Mouse (Mus musculus) macrophage (primary cell): Measurements from ENCODE around the gene Slc35f3. TPM values are rescaled to one million over a fixed set of nuclear protein-coding genes. Genes with fewer than 3 reads are reported as not detected.

ENCODE experiments used
- H3K27ac ChIP-seq: fragments of 350-480 bp; formaldehyde crosslinking; 2 replicates; pipeline ENCODE4 v1.9.0; 2021
- H3K36me3 ChIP-seq: fragments of 350-480 bp; formaldehyde crosslinking; 2 replicates; pipeline ENCODE4 v1.9.0; 2021; ENCODE audit errors: inconsistent target
- H3K4me3 ChIP-seq: fragments of 350-480 bp; formaldehyde crosslinking; 2 replicates; pipeline ENCODE4 v1.9.0; 2021; ENCODE audit errors: inconsistent target
- H3K79me2 ChIP-seq: fragments of 350-480 bp; formaldehyde crosslinking; 2 replicates; pipeline ENCODE4 v1.9.0; 2021; ENCODE audit errors: inconsistent target
- WGBS: methylation state at CpG from one replicate; pipeline ENCODE4 v1.1.7; 2026; ENCODE audit warnings: inconsistent platforms; ENCODE audit not compliant: missing documents; 5-methylcytosine and 5-hydroxymethylcytosine counted together
- polyA plus RNA-seq: library from polyadenylated mRNA; stranded (reverse); fragments of 250-400 nt; gene quantifications from 3 replicates; pipeline ENCODE4 v1.2.4, GENCODE M21; 2018; ENCODE audit warnings: inconsistent platforms

Slc35f3 gene
- polyA plus RNA-seq, 1 experiment from 2014 or later: not detected

DNA sequence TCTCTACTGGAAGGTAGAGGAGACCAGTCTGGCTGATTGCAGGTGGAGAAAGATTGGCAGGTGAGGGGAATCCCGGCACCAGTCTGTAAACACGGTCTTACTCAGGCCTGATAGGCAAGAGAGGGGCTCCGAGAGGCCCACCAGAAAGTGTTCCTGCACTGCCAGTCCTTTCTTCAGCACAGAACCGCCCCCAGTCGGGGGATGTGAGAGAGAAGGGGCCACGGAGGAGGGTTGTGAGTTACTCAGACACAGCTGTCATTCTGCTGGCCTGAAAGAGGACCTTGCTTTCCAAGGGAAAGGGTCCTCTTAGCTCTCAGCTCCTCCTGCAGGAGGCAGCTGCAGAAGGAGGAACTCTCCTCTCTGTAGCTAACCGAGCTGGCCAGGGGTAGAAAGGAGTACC, 975 bp downstream of the Slc35f3 start:
- Histone ChIP-seq H3K36me3 (no peaks in the 10 kb centered on the region), H3K79me2 (no peaks in the 10 kb centered on the region)
- WGBS: 24% methylated on average over 7 of the region's 7 CpGs

DNA sequence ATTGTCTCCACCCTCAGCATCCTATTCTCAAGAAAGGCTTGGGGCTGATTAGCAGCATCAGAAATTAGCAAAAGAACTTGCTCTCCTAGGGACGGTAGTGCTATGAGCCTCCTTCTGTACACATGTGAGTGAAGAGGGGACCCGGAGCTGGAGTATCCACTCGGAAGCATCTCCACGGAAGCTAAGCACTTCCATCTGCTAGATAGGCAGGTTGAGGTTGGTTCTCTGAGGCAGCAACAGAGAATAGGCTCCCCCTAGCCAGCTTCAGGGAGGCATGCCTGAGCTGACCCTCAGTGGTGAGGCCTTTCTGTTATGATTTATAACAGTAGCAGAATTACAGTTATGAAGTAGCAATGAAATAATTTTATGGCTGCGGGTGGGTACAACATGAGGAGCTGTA, 2.0 kb downstream of the Slc35f3 start:
- 96% methylated on average over 5 of the region's 5 CpGs for WGBS
- Histone ChIP-seq H3K36me3 (no peaks in the 10 kb centered on the region), H3K4me3 (no peak overlapping the region), H3K27ac (no peak overlapping the region), H3K79me2 (no peaks in the 10 kb centered on the region)

More for the DNA sequence above, 975 bp downstream of the Slc35f3 start:
- H3K4me3 ChIP-seq: no peak overlapping the region
- H3K27ac ChIP-seq: no peak overlapping the region

DNA sequence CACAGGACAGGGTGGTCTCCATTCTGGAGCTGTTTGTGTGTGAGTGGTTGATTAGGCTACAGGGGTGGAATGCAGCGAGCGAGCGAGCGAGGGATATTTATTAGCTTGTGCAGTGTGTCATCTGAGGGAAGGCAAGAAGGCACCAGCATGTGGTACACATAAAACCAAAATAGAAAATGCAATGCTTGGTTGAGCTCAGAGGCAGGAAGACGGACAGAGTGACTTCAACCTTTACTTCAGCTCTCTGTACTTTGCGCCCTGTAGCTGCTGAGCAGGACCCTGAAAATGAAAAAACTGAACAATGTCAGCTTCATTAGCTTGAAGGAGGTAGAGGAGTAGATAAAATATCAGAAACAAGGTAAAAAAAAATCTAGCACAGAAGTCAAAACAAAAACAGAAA, 3.2 kb downstream of the Slc35f3 start:
- WGBS: 88% methylated on average over 6 of the region's 6 CpGs
- Histone ChIP-seq H3K36me3 (no peaks in the 10 kb centered on the region), H3K27ac (no peak overlapping the region), H3K79me2 (no peaks in the 10 kb centered on the region), H3K4me3 (no peak overlapping the region)

DNA sequence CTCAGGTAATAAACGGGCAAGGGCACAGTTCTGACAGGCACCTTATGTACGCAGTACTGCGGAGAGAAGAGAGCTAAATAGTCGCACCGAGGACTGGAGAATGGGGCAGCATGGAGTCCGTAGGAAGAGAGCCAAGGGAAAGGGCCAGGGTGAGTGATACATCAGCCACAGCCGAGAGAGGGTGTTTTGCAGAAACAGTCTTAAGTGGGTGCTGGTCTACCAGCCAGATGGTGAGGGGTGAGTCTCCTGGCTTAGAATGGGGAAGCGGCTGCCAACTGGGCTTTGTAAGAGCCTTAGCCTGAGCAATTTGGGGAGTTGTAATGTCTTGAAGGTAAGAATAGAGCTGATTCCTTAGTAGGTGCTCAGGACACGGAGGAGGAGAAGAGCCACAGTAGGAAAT, 8.8 kb downstream of the Slc35f3 start:
- H3K36me3 ChIP-seq: no peaks in the 10 kb centered on the region
- no peaks in the 10 kb centered on the region for H3K79me2 ChIP-seq
- H3K27ac ChIP-seq: no peak overlapping the region
- no peak overlapping the region for H3K4me3 ChIP-seq
- WGBS: 84% methylated on average over 9 of the region's 9 CpGs

DNA sequence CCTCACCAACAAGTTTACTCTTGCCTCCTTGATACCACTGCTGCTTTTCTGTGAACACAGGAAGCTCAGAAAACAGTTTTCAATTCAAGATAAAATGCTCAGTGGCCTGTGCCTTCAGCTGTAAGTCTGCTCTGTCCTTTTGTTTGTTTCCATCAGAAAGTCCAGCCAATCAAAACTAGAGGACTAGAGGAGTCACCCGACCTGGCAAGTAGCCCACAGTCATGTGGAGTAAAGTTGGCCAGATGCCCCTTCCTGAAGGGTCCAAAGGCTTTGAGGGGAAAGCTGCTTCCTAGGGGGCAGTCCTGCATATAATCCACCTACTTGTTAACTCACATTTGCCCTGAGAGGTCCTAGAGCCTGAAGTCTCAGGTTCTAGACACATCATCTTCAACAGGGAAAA, 10.7 kb downstream of the Slc35f3 start:
- no peaks in the 10 kb centered on the region for H3K36me3 ChIP-seq
- H3K4me3 ChIP-seq: no peak overlapping the region
- no peaks in the 10 kb centered on the region for H3K79me2 ChIP-seq
- no peak overlapping the region for H3K27ac ChIP-seq
- 31% methylated on average over 1 of the region's 1 CpGs for WGBS

DNA sequence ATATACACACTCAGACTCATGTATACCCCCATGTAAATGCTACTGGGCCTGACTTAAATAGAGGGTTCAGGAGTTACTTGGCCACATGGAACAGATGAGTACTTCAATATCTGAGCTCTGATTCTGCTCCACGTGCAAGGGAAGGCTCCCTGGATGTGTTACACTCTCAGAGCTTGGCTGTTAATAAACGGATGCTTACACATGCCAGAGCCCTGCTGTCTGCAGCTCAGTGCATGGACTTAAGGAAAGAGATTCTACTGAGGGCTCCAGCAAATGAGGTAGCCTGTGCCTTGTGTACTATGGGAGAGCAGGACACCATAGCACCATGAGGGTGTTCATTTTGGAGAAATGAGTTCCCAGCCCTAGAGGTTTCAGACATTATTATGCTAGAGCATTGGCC, 26.6 kb downstream of the Slc35f3 start:
- H3K27ac ChIP-seq: no peak overlapping the region
- 78% methylated on average over 2 of the region's 2 CpGs for WGBS
- H3K36me3 ChIP-seq: no peaks in the 10 kb centered on the region
- H3K4me3 ChIP-seq: no peak overlapping the region
- no peaks in the 10 kb centered on the region for H3K79me2 ChIP-seq

DNA sequence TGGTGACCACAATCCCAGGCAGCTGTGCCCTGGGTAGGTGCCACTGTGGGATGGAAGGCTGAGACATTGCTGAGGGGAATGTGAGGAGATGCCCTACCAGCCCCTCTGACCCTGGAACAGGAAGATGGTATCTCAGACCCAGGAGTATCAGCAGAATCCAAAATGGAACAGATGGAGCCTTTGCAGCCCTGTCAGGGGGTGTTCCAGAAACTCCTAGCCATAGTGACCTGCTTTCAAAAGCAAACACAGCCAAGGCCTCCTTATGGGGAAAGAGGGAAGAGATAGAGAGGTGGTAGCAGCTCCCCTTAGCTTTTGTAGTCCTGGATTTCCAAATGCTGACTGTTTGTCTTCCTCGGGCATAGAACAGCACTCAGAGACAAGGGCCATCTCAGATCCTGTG, 27.8 kb downstream of the Slc35f3 start:
- Histone ChIP-seq H3K27ac (no peak overlapping the region), H3K79me2 (no peaks in the 10 kb centered on the region), H3K36me3 (no peaks in the 10 kb centered on the region), H3K4me3 (no peak overlapping the region)
- 79% methylated on average over 1 of the region's 1 CpGs for WGBS

DNA sequence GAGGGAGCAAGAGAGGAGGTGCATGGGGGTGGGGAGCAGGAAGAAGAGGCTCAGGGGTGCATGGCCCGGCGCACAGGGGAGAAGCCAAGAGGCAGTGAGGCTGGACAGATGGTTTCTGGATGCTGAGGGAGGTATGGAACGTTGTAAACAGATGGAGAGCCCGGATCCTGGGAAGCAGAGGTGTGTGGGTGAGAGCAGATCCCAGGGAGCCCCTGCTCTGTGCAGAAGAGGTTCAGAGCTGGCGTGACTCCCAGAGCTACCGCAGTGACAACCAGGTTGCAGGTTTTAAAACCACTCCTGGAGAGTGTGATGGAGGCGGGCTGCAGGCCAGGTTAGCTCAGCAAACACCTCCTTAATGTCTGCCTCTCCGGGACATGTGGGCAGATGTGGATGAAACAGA, 28.4 kb downstream of the Slc35f3 start:
- Histone ChIP-seq H3K36me3 (no peaks in the 10 kb centered on the region), H3K79me2 (no peaks in the 10 kb centered on the region), H3K27ac (no peak overlapping the region), H3K4me3 (no peak overlapping the region)
- 95% methylated on average over 6 of the region's 8 CpGs for WGBS

DNA sequence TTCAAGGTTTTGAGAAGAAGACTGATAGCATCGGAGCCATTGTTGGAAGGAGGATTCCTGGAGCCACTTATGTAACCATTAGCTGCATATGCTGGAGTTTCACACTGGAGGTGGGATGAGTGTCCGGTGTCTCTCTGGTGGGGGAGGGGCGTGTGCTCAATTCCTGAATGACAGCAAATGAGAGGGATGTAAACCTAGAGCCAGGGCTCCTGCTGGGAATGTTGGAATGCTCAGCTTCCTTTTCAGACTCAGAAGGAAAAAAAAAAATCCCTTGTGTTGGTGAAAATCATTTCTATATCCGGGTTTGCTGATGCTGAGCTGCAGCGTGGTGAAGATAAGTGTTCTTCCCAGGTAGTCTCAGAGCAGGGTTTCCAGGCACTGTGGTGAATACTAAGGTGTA, 29.4 kb downstream of the Slc35f3 start:
- 71% methylated on average over 5 of the region's 5 CpGs for WGBS
- Histone ChIP-seq H3K27ac (no peak overlapping the region), H3K79me2 (no peaks in the 10 kb centered on the region), H3K4me3 (no peak overlapping the region), H3K36me3 (no peaks in the 10 kb centered on the region)

DNA sequence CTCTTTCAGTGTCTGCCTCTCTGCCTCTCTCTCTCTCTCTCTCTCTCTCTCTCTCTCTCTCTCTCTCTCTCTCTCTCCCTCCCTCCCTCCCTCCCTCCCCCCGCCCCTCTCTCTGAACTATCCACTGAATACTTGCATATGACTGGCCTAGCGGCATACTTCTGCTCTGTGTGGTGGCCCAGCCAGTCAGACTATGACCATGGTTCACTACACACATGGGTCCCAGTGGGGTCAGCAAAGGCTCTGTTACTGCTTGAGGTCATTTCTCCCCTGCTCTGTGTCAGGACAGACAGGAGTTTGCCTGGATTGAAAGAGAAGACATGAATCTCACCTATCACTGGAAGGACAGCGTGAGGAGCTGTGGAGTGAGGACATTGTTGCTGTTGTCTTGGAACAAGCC, 40.5 kb downstream of the Slc35f3 start:
- Histone ChIP-seq H3K27ac (no peak overlapping the region), H3K36me3 (no peaks in the 10 kb centered on the region), H3K4me3 (no peak overlapping the region), H3K79me2 (no peaks in the 10 kb centered on the region)
- whole genome bisulfite sequencing: 100% methylated on average over 1 of the region's 3 CpGs

DNA sequence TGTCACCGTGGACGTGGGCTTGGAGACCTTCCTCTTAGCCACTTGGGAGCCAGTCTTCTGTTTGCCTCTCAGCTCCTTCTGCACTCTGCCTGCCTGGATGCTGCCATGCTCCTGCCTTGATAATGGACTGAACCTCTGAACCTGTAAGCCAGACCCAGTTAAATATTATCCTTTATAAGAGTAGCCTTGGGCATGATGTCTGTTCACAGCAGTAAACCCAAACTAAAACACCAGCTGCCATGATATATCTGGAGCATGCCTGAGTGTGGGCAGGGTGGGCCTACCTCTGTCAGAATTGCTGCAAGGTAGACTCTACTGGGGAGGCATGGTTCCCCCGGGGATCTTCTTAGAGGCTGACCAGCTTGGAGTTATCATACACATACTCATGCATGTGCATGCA, 41.0 kb downstream of the Slc35f3 start:
- no peaks in the 10 kb centered on the region for H3K79me2 ChIP-seq
- H3K4me3 ChIP-seq: no peak overlapping the region
- H3K27ac ChIP-seq: no peak overlapping the region
- H3K36me3 ChIP-seq: no peaks in the 10 kb centered on the region
- 82% methylated on average over 3 of the region's 3 CpGs for WGBS

DNA sequence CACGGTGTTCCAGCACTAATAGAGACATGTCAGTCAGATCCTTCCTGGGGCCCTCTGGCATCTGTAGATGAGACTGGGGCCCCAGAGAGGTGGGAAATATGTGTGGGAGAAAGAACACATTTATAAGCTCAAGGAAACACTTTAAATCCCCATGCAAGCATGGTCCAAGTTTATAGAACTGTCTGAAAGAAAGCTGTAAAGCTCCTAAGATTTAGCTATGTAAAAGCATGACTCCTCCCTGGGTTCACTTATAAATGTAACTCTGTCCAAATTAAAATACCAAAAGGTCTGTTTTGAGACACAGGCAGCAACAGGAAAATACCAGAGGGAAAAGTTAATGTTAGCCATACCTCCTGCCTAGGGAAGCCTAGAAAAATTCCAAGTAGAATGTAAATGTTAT, 42.8 kb downstream of the Slc35f3 start:
- no peaks in the 10 kb centered on the region for H3K36me3 ChIP-seq
- no peak overlapping the region for H3K27ac ChIP-seq
- 24% methylated on average over 1 of the region's 1 CpGs for WGBS
- no peaks in the 10 kb centered on the region for H3K79me2 ChIP-seq
- H3K4me3 ChIP-seq: no peak overlapping the region

DNA sequence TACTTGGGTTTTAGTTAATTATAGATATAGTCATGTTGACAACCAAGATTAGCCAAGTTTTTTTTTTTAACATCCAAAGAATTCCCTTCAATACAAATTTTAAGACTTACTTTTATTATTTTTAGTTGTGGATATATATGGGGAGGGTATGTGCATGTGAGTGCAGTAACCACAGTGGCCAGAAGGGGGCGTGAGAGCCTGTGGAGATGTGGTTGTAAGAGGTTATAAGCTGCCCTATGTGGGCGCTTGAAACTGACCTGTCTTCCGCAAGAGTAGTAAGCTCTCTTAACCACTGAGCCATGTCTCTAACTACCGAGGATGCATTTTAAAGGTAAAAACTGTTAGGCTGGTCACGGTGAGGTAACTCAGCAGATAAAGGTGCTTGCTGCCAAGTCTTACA, 45.1 kb downstream of the Slc35f3 start:
- Histone ChIP-seq H3K4me3 (no peak overlapping the region), H3K36me3 (no peaks in the 10 kb centered on the region), H3K79me2 (no peaks in the 10 kb centered on the region), H3K27ac (no peak overlapping the region)
- WGBS: 82% methylated on average over 5 of the region's 5 CpGs

DNA sequence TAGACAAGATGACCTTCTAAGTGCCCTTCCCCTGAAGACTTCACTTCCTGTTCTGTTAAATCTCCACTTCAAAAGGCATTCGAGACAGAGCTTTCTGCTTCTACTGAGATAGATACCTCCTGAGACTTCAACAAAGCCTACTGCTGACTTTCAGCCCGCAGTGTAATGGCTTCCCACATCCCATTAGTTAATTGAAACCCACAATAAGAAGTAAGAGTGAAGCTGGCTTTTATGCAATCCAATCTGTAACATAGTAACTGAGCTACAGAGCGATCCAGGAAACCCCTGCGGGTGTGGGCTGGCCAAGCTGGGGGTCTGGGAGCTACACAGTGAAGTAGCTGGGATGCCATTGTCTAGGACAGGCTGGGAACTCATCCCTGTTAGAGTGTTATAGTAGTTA, 46.7 kb downstream of the Slc35f3 start:
- Histone ChIP-seq H3K4me3 (no peak overlapping the region), H3K27ac (no peak overlapping the region), H3K36me3 (no peaks in the 10 kb centered on the region), H3K79me2 (no peaks in the 10 kb centered on the region)
- WGBS: 60% methylated on average over 4 of the region's 4 CpGs

DNA sequence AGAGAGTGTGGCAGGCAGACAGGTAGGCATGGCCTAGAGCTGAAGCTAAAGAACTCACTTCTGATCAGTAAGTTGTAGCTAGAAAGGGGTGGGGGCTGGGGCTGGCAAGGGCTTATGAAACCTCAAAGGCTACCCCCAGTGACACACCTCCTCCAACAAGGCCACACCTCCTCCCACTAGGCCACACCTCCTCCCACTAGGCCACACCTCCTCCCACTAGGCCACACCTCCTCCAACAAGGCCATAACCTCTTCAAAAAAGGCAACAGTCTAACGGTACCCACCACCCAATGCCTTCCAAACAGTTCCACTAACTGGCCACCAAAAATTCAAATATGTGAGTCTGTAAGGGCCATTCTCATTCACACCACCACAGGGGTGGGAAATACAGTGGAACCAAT, 54.9 kb downstream of the Slc35f3 start:
- 60% methylated on average over 1 of the region's 1 CpGs for WGBS
- Histone ChIP-seq H3K27ac (no peak overlapping the region), H3K4me3 (no peak overlapping the region), H3K79me2 (no peaks in the 10 kb centered on the region), H3K36me3 (no peaks in the 10 kb centered on the region)

DNA sequence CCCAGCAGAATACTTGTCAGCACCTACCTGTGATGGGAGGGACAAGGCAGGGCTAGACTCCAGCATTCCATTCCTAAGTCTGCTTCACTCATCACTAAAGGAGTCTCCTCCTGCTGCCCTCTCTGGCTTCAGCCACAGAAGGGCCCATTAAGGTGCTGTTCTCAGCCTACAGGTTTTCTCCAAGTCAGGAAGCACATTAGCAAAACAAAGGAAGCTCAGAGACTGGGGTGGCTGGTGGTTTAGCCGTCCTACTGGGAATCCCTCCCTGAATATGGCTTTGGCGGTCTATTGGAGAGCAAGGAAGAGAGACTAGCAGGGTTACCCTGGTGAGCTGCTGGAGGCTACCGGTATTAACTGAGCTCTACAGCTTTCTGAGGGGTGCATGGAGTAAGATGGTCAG, 59.6 kb downstream of the Slc35f3 start:
- Histone ChIP-seq H3K79me2 (no peaks in the 10 kb centered on the region), H3K36me3 (no peaks in the 10 kb centered on the region), H3K27ac (no peak overlapping the region), H3K4me3 (no peak overlapping the region)
- 54% methylated on average over 3 of the region's 3 CpGs for WGBS
